Mouse (Mus musculus): ENCODE results near the gene Ubxn2a. TPM values are rescaled to one million over a fixed set of nuclear protein-coding genes. Genes with fewer than 3 reads are reported as not detected.

Gene Ubxn2a
- total RNA-seq, 4 experiments from 2014 or later: 142 to 163 (median 146) TPM

DNA sequence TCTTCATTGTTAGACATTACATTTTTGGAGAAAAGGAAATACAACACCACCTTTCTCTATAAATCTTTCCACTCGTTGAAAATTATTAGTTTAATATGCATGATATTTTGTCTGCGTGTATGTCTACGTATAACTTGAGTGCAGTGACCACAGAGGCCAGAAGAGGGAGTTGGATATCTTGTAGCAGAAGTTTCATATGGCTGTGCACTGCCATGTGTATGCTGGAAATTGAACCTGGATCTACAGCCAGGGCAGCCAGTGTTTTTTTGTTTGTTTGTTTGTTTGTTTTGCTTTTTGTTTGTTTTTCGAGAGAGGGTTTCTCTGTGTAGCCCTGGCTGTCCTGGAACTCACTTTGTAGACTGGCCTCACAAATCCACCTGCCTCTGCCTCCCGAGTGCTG, 28.5 kb downstream of the Ubxn2a start:
- DNase-seq (ENCODE audit: low spot score in 2 of 2): no peak

- DNase-seq (ENCODE audit: low spot score in 2 of 2): no peak
Measured at GRCm38 (mm10) chr12:4878296-4878783, 29.2 kb downstream of the Ubxn2a start.

GRCm38 (mm10) chr12:4875623-4876022, 31.9 kb downstream of the Ubxn2a start:
- no peak for DNase-seq (ENCODE audit: low spot score in 2 of 2)

GRCm38 (mm10) chr12:4874161-4874927, 33.2 kb downstream of the Ubxn2a start, which contains the start of gene Mfsd2b:
Gene Mfsd2b (minus strand): TSS chr12:4874359.
- peak; percentile 28 to 53 for DNase-seq (ENCODE audit: low spot score in 2 of 2)

GRCm38 (mm10) chr12:4873531-4873930, 34.0 kb downstream of the Ubxn2a start:
- DNase-seq (ENCODE audit: low spot score in 2 of 2): no peak

- DNase-seq (ENCODE audit: low spot score in 2 of 2): no peak
Measured at GRCm38 (mm10) chr12:4872983-4873477, 34.5 kb downstream of the Ubxn2a start.

- no peak for DNase-seq (ENCODE audit: low spot score in 2 of 2)
Measured at GRCm38 (mm10) chr12:4872273-4872672, 35.2 kb downstream of the Ubxn2a start.

- DNase-seq (ENCODE audit: low spot score in 2 of 2): no peak
Measured at GRCm38 (mm10) chr12:4871260-4871659, 36.2 kb downstream of the Ubxn2a start.

- DNase-seq (ENCODE audit: low spot score in 2 of 2): no peak
Measured at GRCm38 (mm10) chr12:4868924-4869323, 38.6 kb downstream of the Ubxn2a start.

DNA sequence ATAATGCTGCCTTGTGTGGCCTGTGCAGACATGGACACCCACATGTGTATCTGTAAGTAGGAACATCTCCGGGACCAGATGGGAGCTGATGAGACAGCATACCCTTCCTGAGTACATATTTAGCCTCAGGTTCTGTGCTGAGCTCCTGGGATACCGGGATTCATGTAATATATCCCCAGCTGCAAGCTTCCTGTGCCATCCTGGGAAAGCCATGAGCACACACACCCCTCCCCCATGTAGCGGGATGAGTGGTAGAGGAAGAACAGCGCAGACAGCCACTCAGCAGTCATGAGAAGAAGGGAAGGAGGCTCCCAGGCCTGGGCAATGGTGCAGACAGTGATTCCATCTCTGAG, 43.2 kb downstream of the Ubxn2a start:
- no peak for DNase-seq (ENCODE audit: low spot score in 2 of 2)

- no peak for DNase-seq (ENCODE audit: low spot score in 2 of 2)
Measured at GRCm38 (mm10) chr12:4863654-4864337, 43.7 kb downstream of the Ubxn2a start.

GRCm38 (mm10) chr12:4862672-4863071, 44.8 kb downstream of the Ubxn2a start:
- no peak for DNase-seq (ENCODE audit: low spot score in 2 of 2)

GRCm38 (mm10) chr12:4859241-4859914, 48.1 kb downstream of the Ubxn2a start:
- no peak for DNase-seq (ENCODE audit: low spot score in 2 of 2)

DNA sequence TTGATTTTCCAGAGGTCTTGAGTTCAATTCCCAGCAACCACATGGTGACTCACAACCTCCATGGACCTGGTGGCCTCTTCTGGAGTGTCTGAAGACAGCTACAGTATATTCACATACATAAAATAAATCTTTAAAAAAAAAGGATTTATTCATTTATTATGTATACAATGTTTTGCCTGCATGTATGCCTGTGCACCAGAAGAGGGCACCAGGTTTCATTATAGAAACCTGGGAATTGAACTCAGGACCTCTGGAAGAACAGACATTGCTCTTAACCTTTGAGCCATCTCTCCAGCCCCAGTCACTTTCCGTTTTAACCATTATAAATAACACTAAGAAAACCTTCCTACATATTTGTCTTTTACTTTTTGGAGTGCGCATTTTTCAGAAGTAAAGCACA, 50.7 kb downstream of the Ubxn2a start:
- no peak for DNase-seq (ENCODE audit: low spot score in 2 of 2)

DNA sequence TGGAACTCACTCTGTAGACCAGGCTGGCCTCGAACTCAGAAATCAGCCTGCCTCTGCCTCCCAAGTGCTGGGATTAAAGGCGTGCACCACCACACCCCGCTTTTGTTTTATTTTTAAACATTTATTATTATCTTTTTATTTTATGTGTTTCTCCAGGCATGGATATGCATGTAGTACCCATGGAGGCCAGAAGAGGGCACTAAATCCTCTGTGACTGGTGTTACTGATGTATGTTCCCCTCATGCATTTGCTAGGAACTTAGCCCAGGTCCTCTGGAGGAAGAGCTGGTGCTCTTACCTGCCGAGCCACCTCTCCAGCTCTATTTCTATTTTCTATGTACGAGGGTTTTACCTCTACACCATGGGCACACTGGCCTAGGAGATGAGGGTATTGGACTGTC, 51.3 kb downstream of the Ubxn2a start:
- no peak for DNase-seq (ENCODE audit: low spot score in 2 of 2)

DNA sequence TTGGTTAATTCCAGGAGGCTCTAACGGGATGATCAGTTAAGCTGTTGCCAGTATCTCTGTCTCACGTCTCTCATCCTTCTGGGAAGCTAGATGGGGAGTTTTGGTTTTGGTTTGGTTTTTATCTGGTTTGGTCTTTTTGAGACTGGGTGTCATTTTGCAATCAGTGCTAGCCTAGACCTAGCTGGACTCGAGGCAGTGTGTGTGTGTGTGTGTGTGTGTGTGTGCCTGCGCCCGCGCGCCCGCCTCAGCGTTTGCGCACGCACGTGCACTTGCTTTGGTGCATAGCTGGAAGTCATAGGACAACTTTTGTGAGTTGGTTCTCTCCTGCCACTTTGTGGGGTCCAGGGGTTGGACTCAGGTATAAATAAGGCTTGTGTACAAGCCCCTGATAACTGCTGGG, 63.8 kb downstream of the Ubxn2a start:
- DNase-seq (ENCODE audit: low spot score in 2 of 2): no peak

DNA sequence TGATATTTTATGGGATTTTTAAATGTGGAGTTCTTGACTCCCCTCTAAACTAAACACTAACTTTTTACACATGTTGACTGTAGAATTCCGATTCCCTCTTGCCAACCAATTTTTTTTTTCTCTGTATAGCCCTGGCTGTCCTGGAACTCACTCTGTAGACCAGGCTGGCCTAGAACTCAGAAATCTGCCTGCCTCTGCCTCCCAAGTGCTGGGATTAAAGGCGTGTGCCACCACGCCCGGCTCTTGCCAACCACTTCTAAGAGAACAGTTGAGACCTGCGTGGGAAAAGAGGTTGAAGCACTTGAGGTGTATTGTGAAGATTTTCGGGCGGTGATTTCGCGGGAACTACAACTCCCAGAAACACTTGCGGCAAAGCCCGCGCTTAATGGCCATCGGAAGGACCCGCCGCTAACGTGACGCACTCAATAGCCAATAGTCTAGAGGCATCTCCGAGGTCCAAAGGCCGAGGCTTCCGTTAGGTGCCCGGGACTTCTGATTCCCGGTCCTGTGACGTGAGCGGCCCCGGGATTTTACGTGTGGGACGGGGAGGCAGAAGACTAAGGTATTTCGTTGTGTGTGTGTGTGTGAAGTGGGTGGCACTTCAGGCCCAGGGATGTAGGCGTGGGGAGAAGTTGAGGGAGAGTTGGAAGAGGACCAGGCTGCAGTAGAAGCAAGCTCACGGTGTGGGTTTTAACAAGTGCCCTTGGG, 64.5 kb downstream of the Ubxn2a start, which contains the start of gene Wdcp:
TSS of gene Wdcp (plus strand) at position 414 of the 708 bp plus-strand sequence.
- peak; percentile 81 to 87 for DNase-seq (ENCODE audit: low spot score in 2 of 2)

- no peak for DNase-seq (ENCODE audit: low spot score in 2 of 2)
Measured at GRCm38 (mm10) chr12:4842456-4842855, 65.0 kb downstream of the Ubxn2a start.

DNA sequence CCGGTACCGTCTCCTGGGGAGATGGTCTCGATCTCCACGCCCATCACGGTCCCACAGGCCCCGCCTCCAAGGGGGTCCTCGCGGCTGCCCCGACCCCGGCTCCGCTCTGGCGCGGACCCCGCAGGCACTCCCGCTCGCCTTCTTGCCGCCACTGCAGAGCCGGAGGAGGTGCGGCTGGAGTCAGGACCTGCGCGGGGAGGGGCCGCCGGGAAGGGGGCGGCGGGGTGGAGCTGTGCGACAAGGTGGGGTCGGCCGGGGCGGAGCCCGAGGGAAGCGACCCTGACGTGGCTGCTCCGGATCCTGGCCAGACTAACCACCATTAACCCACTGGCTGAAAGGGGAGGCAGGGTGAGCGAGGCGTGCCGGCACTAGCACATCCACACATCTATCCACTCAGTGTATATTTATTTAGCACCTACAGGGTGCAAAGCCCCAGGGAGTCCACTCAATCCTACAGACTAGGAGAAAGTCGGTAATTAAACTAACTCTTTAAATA, 66.1 kb downstream of the Ubxn2a start, which contains the start of gene Fkbp1b:
TSS of gene Fkbp1b (minus strand) at position 200 of the 496 bp plus-strand sequence.
- peak in 1 of 2 experiments; percentile 20 for DNase-seq (ENCODE audit: low spot score in 2 of 2)

DNA sequence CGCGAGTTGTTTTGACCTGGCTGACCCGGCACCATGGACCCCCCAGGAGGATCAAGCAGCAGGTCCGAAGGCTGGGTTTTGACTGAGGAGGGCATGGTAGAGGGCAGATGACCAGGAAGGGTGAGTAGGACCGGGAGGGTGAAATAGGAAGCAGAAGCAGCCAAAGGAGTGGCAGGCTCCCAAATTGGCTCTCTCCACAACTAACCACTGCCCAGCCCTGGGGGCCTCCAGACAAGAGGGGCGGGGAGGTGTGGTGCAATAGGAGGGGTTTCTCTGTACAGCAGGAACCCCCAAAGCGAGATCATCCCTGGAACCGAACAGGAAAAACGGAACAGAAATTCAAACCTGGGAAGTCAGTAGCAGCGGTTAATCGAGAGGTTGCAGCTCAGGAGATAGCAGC, 66.8 kb downstream of the Ubxn2a start:
- DNase-seq (ENCODE audit: low spot score in 2 of 2): no peak

- DNase-seq (ENCODE audit: low spot score in 2 of 2): no peak
Measured at GRCm38 (mm10) chr12:4840010-4840409, 67.5 kb downstream of the Ubxn2a start.

Data from gastrocnemius, adult 8-10 months (tissue).